Mouse (Mus musculus) liver, embryonic 14.5 days (tissue): ENCODE measurements around the gene Dnajb1. TPM values are rescaled to one million over a fixed set of nuclear protein-coding genes. Genes with fewer than 3 reads are reported as not detected.
A peak's percentile ranks its signal among the peaks of the same experiment; 100 is the strongest.

Source experiments
- ATAC-seq: fragments of 200-750 bp; cut with Nextera tagmentation; 2 replicates; pipeline ENCODE4 v1.8.0; 2017; ENCODE audit warnings: moderate number of reproducible peaks, mild to moderate bottlenecking, moderate library complexity; ENCODE audit not compliant: insufficient read depth
- DNase-seq, 3 experiments: peaks; one replicate each; pipeline ENCODE4 v3.0.0-alpha.2; 2012 to 2013; ENCODE audit warnings: low read depth in 3 of 3, low spot score in 3 of 3
- H3K27ac ChIP-seq: fragments of 300-500 bp; sonication (generic); 2 replicates; pipeline ENCODE4 v1.5.1; 2014; ENCODE audit warnings: moderate library complexity, mild to moderate bottlenecking, control low read depth, inconsistent platforms
- H3K27me3 ChIP-seq: fragments of 300-500 bp; sonication (generic); 2 replicates; pipeline ENCODE4 v1.6.1; 2014; ENCODE audit warnings: mild to moderate bottlenecking, low read length, moderate library complexity; ENCODE audit not compliant: control insufficient read depth, insufficient read depth
- H3K36me3 ChIP-seq: fragments of 300-500 bp; sonication (generic); replicated peaks from 2 replicates; pipeline ENCODE4 v1.6.1; 2014; ENCODE audit warnings: low read depth; ENCODE audit not compliant: control insufficient read depth, insufficient read depth
- H3K4me1 ChIP-seq, 2 experiments: fragments of 200-500 bp in 1 of 2; fragments of 300-500 bp in 1 of 2; sonication (generic) in 1 of 2; replicated peaks; 2 replicates each; pipeline ENCODE4 v1.6.1; 2012 to 2014; ENCODE audit warnings: antibody characterized with exemption in 1 of 2, inconsistent platforms in 1 of 2, low read length in 1 of 2; ENCODE audit not compliant: control insufficient read depth in 2 of 2, insufficient read depth in 2 of 2
- H3K4me2 ChIP-seq: fragments of 300-500 bp; sonication (generic); 2 replicates; pipeline ENCODE4 v1.6.1; 2014; ENCODE audit warnings: low read depth, mild to moderate bottlenecking, control low read depth, moderate library complexity
- H3K4me3 ChIP-seq, 2 experiments: fragments of 200-500 bp in 1 of 2; fragments of 300-500 bp in 1 of 2; sonication (generic) in 1 of 2; 2 replicates each; pipeline ENCODE4 v1.5.1; 2012 to 2014; ENCODE audit warnings: low read depth in 2 of 2, low read length in 2 of 2, mild to moderate bottlenecking in 2 of 2, control low read depth in 1 of 2, inconsistent platforms in 1 of 2, moderate library complexity in 1 of 2; ENCODE audit not compliant: insufficient read depth in 1 of 2
- H3K9ac ChIP-seq: fragments of 300-500 bp; sonication (generic); replicated peaks from 2 replicates; pipeline ENCODE4 v1.6.1; 2014; ENCODE audit warnings: mild to moderate bottlenecking, control low read depth, moderate library complexity
- H3K9me3 ChIP-seq: fragments of 300-500 bp; sonication (generic); 2 replicates; pipeline ENCODE4 v1.6.1; 2016; ENCODE audit warnings: low read length, mixed read lengths; ENCODE audit not compliant: control insufficient read depth
- CTCF ChIP-seq: IDR thresholded peaks from 2 replicates; pipeline ENCODE4 v1.5.1; 2016; ENCODE audit warnings: antibody characterized with exemption, low read depth, control low read depth
- EP300 ChIP-seq: IDR thresholded peaks from 2 replicates; pipeline ENCODE4 v1.6.1; 2016; ENCODE audit warnings: antibody characterized with exemption, low read depth
- WGBS: fragments of 180-500 bp; shearing (Covaris S2); extraction: QIAGEN DNeasy Blood & Tissue Kit; methylation state at CpG from one replicate; pipeline ENCODE4 v1.1.7; 2014; ENCODE audit not compliant: insufficient replicate concordance; 5-methylcytosine and 5-hydroxymethylcytosine counted together
- polyA plus RNA-seq, 2 experiments: library from polyadenylated mRNA; depleted of rRNA in 1 of 2; stranded (reverse) in 1 of 2; unstranded in 1 of 2; fragments of >200 nt; fragmentation: Nextera tagmentation in 1 of 2; extraction: Ambion mirVana in 1 of 2; gene quantifications; 2 replicates each; pipeline versions ENCODE4 v1.2.1 to v1.2.3; 2012 to 2014

Dnajb1 gene
- polyA plus RNA-seq, 2 experiments = 32.7 to 37.8 TPM

- ATAC-seq (no peak), DNase-seq (no peak)
- Histone ChIP-seq H3K4me1 (peaks cover 12 to 14% of the 10 kb centered on the region in 2 experiments), H3K9ac (no peak overlapping the region), H3K4me2 (no peak overlapping the region), H3K36me3 (peaks cover 6% of the 10 kb centered on the region), H3K27ac (no peak overlapping the region), H3K4me3 (no peak overlapping the region), H3K9me3 (no peaks in the 10 kb centered on the region), H3K27me3 (no peaks in the 10 kb centered on the region)
- TF ChIP-seq EP300 (no peak), CTCF (no peak)
- 94% methylated on average over 2 of the region's 2 CpGs for WGBS
Measured at GRCm38 (mm10) chr8:83618566-83618965, 10.6 kb downstream of the Dnajb1 start.

- ATAC-seq (no peak), DNase-seq (no peak)
- Histone ChIP-seq H3K36me3 (no peaks in the 10 kb centered on the region; the same call in 1 of the 2 replicates), H3K27me3 (no peaks in the 10 kb centered on the region), H3K27ac (no peak overlapping the region), H3K9me3 (no peaks in the 10 kb centered on the region), H3K4me2 (no peak overlapping the region), H3K9ac (no peak overlapping the region), H3K4me1 (peaks cover 21 to 22% of the 10 kb centered on the region in 2 experiments), H3K4me3 (no peak overlapping the region)
- 83% methylated on average over 9 of the region's 9 CpGs for WGBS
- TF ChIP-seq EP300 = no peak
- TF ChIP-seq CTCF = no peak
Measured at GRCm38 (mm10) chr8:83619568-83620285, 11.7 kb downstream of the Dnajb1 start.

- WGBS = 48% methylated on average over 15 of the region's 15 CpGs
- peak overlapping the region; percentile 11; the same call in 1 of the 2 replicates for H3K9ac ChIP-seq
- ATAC-seq (no peak), DNase-seq (no peak)
- H3K4me1 ChIP-seq = peaks cover 36 to 41% of the 10 kb centered on the region in 2 experiments
- no peak overlapping the region for H3K27ac ChIP-seq
- H3K9me3 ChIP-seq = no peaks in the 10 kb centered on the region
- no peaks in the 10 kb centered on the region for H3K27me3 ChIP-seq
- H3K4me3 ChIP-seq = peak overlapping the region; percentile 39 to 44
- H3K4me2 ChIP-seq = peak overlapping the region; percentile 67
- H3K36me3 ChIP-seq = no peaks in the 10 kb centered on the region
- no peak for TF ChIP-seq EP300
- no peak for TF ChIP-seq CTCF
Measured at GRCm38 (mm10) chr8:83621691-83622388, 13.8 kb downstream of the Dnajb1 start.

- Histone ChIP-seq H3K9ac (peak overlapping the region; percentile 37), H3K9me3 (no peaks in the 10 kb centered on the region), H3K4me2 (peak overlapping the region; percentile 67), H3K27me3 (no peaks in the 10 kb centered on the region), H3K4me3 (peak overlapping the region; percentile 39 to 44), H3K36me3 (no peaks in the 10 kb centered on the region), H3K4me1 (peaks cover 36 to 41% of the 10 kb centered on the region in 2 experiments), H3K27ac (peak overlapping the region; percentile 63)
- ATAC-seq (peak; percentile 84), DNase-seq (peak; percentile 77 to 87 (median 78))
- WGBS = 3% methylated on average over 23 of the region's 23 CpGs
- peak; percentile 73 for TF ChIP-seq EP300
- TF ChIP-seq CTCF = peak; percentile 99
Measured at GRCm38 (mm10) chr8:83622389-83622989, 14.5 kb downstream of the Dnajb1 start.

- 42% methylated on average over 7 of the region's 7 CpGs for WGBS
- Histone ChIP-seq H3K9ac (no peak overlapping the region), H3K4me3 (no peak overlapping the region), H3K9me3 (no peaks in the 10 kb centered on the region), H3K4me2 (peak overlapping the region; percentile 67), H3K27ac (peak overlapping the region; percentile 63), H3K4me1 (peaks cover 36 to 41% of the 10 kb centered on the region in 2 experiments), H3K36me3 (no peaks in the 10 kb centered on the region), H3K27me3 (no peaks in the 10 kb centered on the region)
- DNase-seq (peak in 1 of 3 experiments; percentile 64), ATAC-seq (peak; percentile 38; the same call in 1 of the 2 replicates)
- TF ChIP-seq EP300 (peak; percentile 22; the same call in 1 of the 2 replicates), CTCF (peak; percentile 12; the same call in 1 of the 2 replicates)
Measured at GRCm38 (mm10) chr8:83623549-83623948, 15.6 kb downstream of the Dnajb1 start.
